Mouse (Mus musculus): ENCODE data around the gene Parva. TPM values are rescaled to one million over a fixed set of nuclear protein-coding genes. Genes with fewer than 3 reads are reported as not detected.

Parva gene
- polyA plus RNA-seq, 1 experiment: 78.3 TPM

GRCm38 (mm10) chr7:112535408-112535921 lies 108.2 kb downstream of the Parva start:
- H3K36me3 ChIP-seq (ENCODE audit: control insufficient read depth, insufficient read depth): no peaks in the 10 kb centered on the region
- no peak overlapping the region for H3ac ChIP-seq (ENCODE audit: control insufficient read depth, insufficient read length)
- TF ChIP-seq E2F4 (IDR thresholded peaks at IDR 0.05; ENCODE audit: insufficient read depth): no peak
- TF ChIP-seq MAX (IDR thresholded peaks at IDR 0.05; ENCODE audit: low read depth): no peak
- no peak for TF ChIP-seq REST (IDR thresholded peaks at IDR 0.05; ENCODE audit: insufficient read depth, insufficient read length)
- no peak for TF ChIP-seq TCF3 (IDR thresholded peaks at IDR 0.05; ENCODE audit: insufficient read length, low read depth)
- no peak for TF ChIP-seq MYOD1 (IDR thresholded peaks at IDR 0.05; ENCODE audit: control insufficient read depth in 1 of 3, insufficient read length in 2 of 3, low read depth in 2 of 3)
- TF ChIP-seq POLR2A (IDR thresholded peaks at IDR 0.05; ENCODE audit: insufficient read length, low read depth): no peak
- TF ChIP-seq TCF12 (IDR thresholded peaks at IDR 0.05; ENCODE audit: insufficient read depth, poor library complexity, severe bottlenecking): no peak
- no peak for TF ChIP-seq CEBPB (IDR thresholded peaks at IDR 0.05; ENCODE audit: insufficient read depth, poor library complexity, severe bottlenecking)
- no peak for TF ChIP-seq MYOG (IDR thresholded peaks at IDR 0.05; ENCODE audit: control insufficient read depth in 1 of 3, insufficient read depth in 1 of 3, insufficient read length in 2 of 3, low read depth in 2 of 3)
- TF ChIP-seq POLR2AphosphoS2 (IDR thresholded peaks at IDR 0.05; ENCODE audit: insufficient read length, low read depth): no peak
- no peak for TF ChIP-seq USF1 (IDR thresholded peaks at IDR 0.05; ENCODE audit: low read depth)
- TF ChIP-seq SRF (IDR thresholded peaks at IDR 0.05; ENCODE audit: control insufficient read depth, insufficient read length, low read depth): no peak
- no peak overlapping the region for H3K4me3 ChIP-seq
- peaks cover 26% of the 10 kb centered on the region for H3K79me2 ChIP-seq (ENCODE audit: control insufficient read depth, insufficient read depth)
- no peaks in the 10 kb centered on the region for H3K27me3 ChIP-seq (ENCODE audit: control insufficient read depth, insufficient read depth, insufficient read length)
- H3K4me2 ChIP-seq (ENCODE audit: low read depth): no peak overlapping the region

GRCm38 (mm10) chr7:112549136-112549535 lies 121.8 kb downstream of the Parva start:
- H3K36me3 ChIP-seq (ENCODE audit: control insufficient read depth, insufficient read depth): peaks cover 19% of the 10 kb centered on the region
- H3K4me3 ChIP-seq: no peak overlapping the region
- H3K79me2 ChIP-seq (ENCODE audit: control insufficient read depth, insufficient read depth): no peaks in the 10 kb centered on the region
- no peak overlapping the region for H3K4me2 ChIP-seq (ENCODE audit: low read depth)
- TF ChIP-seq SRF (IDR thresholded peaks at IDR 0.05; ENCODE audit: control insufficient read depth, insufficient read length, low read depth) (no peak), MAX (IDR thresholded peaks at IDR 0.05; ENCODE audit: low read depth) (no peak), CEBPB (IDR thresholded peaks at IDR 0.05; ENCODE audit: insufficient read depth, poor library complexity, severe bottlenecking) (no peak), USF1 (IDR thresholded peaks at IDR 0.05; ENCODE audit: low read depth) (no peak), MYOD1 (IDR thresholded peaks at IDR 0.05; ENCODE audit: control insufficient read depth in 1 of 3, insufficient read length in 2 of 3, low read depth in 2 of 3) (no peak), E2F4 (IDR thresholded peaks at IDR 0.05; ENCODE audit: insufficient read depth) (no peak), POLR2A (IDR thresholded peaks at IDR 0.05; ENCODE audit: insufficient read length, low read depth) (no peak), TCF12 (IDR thresholded peaks at IDR 0.05; ENCODE audit: insufficient read depth, poor library complexity, severe bottlenecking) (no peak), TCF3 (IDR thresholded peaks at IDR 0.05; ENCODE audit: insufficient read length, low read depth) (no peak), MYOG (IDR thresholded peaks at IDR 0.05; ENCODE audit: control insufficient read depth in 1 of 3, insufficient read depth in 1 of 3, insufficient read length in 2 of 3, low read depth in 2 of 3) (no peak), POLR2AphosphoS2 (IDR thresholded peaks at IDR 0.05; ENCODE audit: insufficient read length, low read depth) (no peak), REST (IDR thresholded peaks at IDR 0.05; ENCODE audit: insufficient read depth, insufficient read length) (no peak)
- H3K27me3 ChIP-seq (ENCODE audit: control insufficient read depth, insufficient read depth, insufficient read length): no peaks in the 10 kb centered on the region
- H3ac ChIP-seq (ENCODE audit: control insufficient read depth, insufficient read length): no peak overlapping the region

GRCm38 (mm10) chr7:112561504-112561903 lies 134.2 kb downstream of the Parva start:
- Histone ChIP-seq H3K79me2 (ENCODE audit: control insufficient read depth, insufficient read depth) (no peaks in the 10 kb centered on the region), H3K36me3 (ENCODE audit: control insufficient read depth, insufficient read depth) (peaks cover 21% of the 10 kb centered on the region), H3ac (ENCODE audit: control insufficient read depth, insufficient read length) (no peak overlapping the region), H3K27me3 (ENCODE audit: control insufficient read depth, insufficient read depth, insufficient read length) (no peaks in the 10 kb centered on the region), H3K4me3 (no peak overlapping the region), H3K4me2 (ENCODE audit: low read depth) (no peak overlapping the region)
- TF ChIP-seq TCF12 (IDR thresholded peaks at IDR 0.05; ENCODE audit: insufficient read depth, poor library complexity, severe bottlenecking) (no peak), REST (IDR thresholded peaks at IDR 0.05; ENCODE audit: insufficient read depth, insufficient read length) (no peak), MYOD1 (IDR thresholded peaks at IDR 0.05; ENCODE audit: control insufficient read depth in 1 of 3, insufficient read length in 2 of 3, low read depth in 2 of 3) (no peak), USF1 (IDR thresholded peaks at IDR 0.05; ENCODE audit: low read depth) (no peak)

- Histone ChIP-seq H3K4me3 (no peak overlapping the region), H3ac (ENCODE audit: control insufficient read depth, insufficient read length) (no peak overlapping the region), H3K4me2 (ENCODE audit: low read depth) (no peak overlapping the region), H3K36me3 (ENCODE audit: control insufficient read depth, insufficient read depth) (peaks cover 29% of the 10 kb centered on the region), H3K27me3 (ENCODE audit: control insufficient read depth, insufficient read depth, insufficient read length) (no peaks in the 10 kb centered on the region), H3K79me2 (ENCODE audit: control insufficient read depth, insufficient read depth) (no peaks in the 10 kb centered on the region)
- TF ChIP-seq REST (IDR thresholded peaks at IDR 0.05; ENCODE audit: insufficient read depth, insufficient read length) (no peak), MYOG (IDR thresholded peaks at IDR 0.05; ENCODE audit: control insufficient read depth in 1 of 3, insufficient read depth in 1 of 3, insufficient read length in 2 of 3, low read depth in 2 of 3) (no peak), POLR2A (IDR thresholded peaks at IDR 0.05; ENCODE audit: insufficient read length, low read depth) (no peak), MAX (IDR thresholded peaks at IDR 0.05; ENCODE audit: low read depth) (no peak), TCF12 (IDR thresholded peaks at IDR 0.05; ENCODE audit: insufficient read depth, poor library complexity, severe bottlenecking) (no peak), SRF (IDR thresholded peaks at IDR 0.05; ENCODE audit: control insufficient read depth, insufficient read length, low read depth) (no peak), CEBPB (IDR thresholded peaks at IDR 0.05; ENCODE audit: insufficient read depth, poor library complexity, severe bottlenecking) (no peak), MYOD1 (IDR thresholded peaks at IDR 0.05; ENCODE audit: control insufficient read depth in 1 of 3, insufficient read length in 2 of 3, low read depth in 2 of 3) (no peak), TCF3 (IDR thresholded peaks at IDR 0.05; ENCODE audit: insufficient read length, low read depth) (no peak), E2F4 (IDR thresholded peaks at IDR 0.05; ENCODE audit: insufficient read depth) (no peak), POLR2AphosphoS2 (IDR thresholded peaks at IDR 0.05; ENCODE audit: insufficient read length, low read depth) (no peak), USF1 (IDR thresholded peaks at IDR 0.05; ENCODE audit: low read depth) (no peak)
Observed at GRCm38 (mm10) chr7:112567004-112567403, 139.7 kb downstream of the Parva start.
